ENCODE assay signal across 8 mouse cellular contexts in genomic region chr2:119758101-119758843, GRCm38 (mm10). TPM values are rescaled to one million over a fixed set of nuclear protein-coding genes. Genes with fewer than 3 reads are reported as not detected.
DNase-seq lines count a peak whose midpoint lies in the region; ATAC-seq and TF ChIP-seq lines count a peak whose summit lies in the region.

No protein-coding gene starts in this region.

- peak overlapping the region; percentile 64 to 65 for H3K4me3 ChIP-seq in ES-E14 (ENCODE audit: insufficient read depth in 1 of 2, low read depth in 1 of 2, low read length in 2 of 2, poor library complexity in 1 of 2, severe bottlenecking in 1 of 2)
- peak overlapping the region; percentile 76 for H3K4me3 ChIP-seq in heart, embryonic 16.5 days (ENCODE audit: low read length)
- peak overlapping the region; percentile 68 for H3K4me3 ChIP-seq in limb, embryonic 10.5 days
- H3K4me3 ChIP-seq in midbrain, embryonic 13.5 days (replicated peaks), result peak overlapping the region; percentile 68

- intact Hi-C loops in gastrocnemius, postnatal 36 days (cut with DNase I), result no loop called here

- H3K9me3 ChIP-seq in ES-E14 (ENCODE audit: control insufficient read depth, insufficient read depth, low read depth, low read length), result no peaks in the 10 kb centered on the region
- no peaks in the 10 kb centered on the region for H3K9me3 ChIP-seq in heart, embryonic 16.5 days (replicated peaks; ENCODE audit: control insufficient read depth, low read length)
- H3K9me3 ChIP-seq in limb, embryonic 10.5 days (replicated peaks), result no peaks in the 10 kb centered on the region
- H3K9me3 ChIP-seq in midbrain, embryonic 13.5 days, result no peaks in the 10 kb centered on the region

- no peak overlapping the region for H3K27ac ChIP-seq in ES-E14 (ENCODE audit: insufficient read depth, low read depth, low read length, poor library complexity, severe bottlenecking)
- H3K27ac ChIP-seq in heart, embryonic 16.5 days (ENCODE audit: low read length), result no peak overlapping the region
- peak overlapping the region; percentile 56 for H3K27ac ChIP-seq in limb, embryonic 10.5 days
- no peak overlapping the region for H3K27ac ChIP-seq in midbrain, embryonic 13.5 days

- H3K27me3 ChIP-seq in heart, embryonic 16.5 days (ENCODE audit: control insufficient read depth, insufficient read depth, low read length), result peaks cover 31% of the 10 kb centered on the region
- peaks cover 94% of the 10 kb centered on the region for H3K27me3 ChIP-seq in limb, embryonic 10.5 days (ENCODE audit: low read depth, poor library complexity, severe bottlenecking)
- H3K27me3 ChIP-seq in midbrain, embryonic 13.5 days, result peaks cover 67% of the 10 kb centered on the region

- in situ Hi-C loops in ES-E14 (cut with MboI; ENCODE audit: low sequenced_read_pairs in 2 of 2, unreplicated experiment in 2 of 2), result no loop called here

- H3K4me1 ChIP-seq in ES-E14 (ENCODE audit: control insufficient read depth in 2 of 2, insufficient read depth in 2 of 2, low read length in 2 of 2, poor library complexity in 1 of 2), result peaks cover 0 to 7% of the 10 kb centered on the region in 2 experiments; a peak in 1 of 4 replicates
- H3K4me1 ChIP-seq in heart, embryonic 16.5 days (ENCODE audit: control insufficient read depth, insufficient read depth, low read length), result peaks cover 8% of the 10 kb centered on the region
- H3K4me1 ChIP-seq in limb, embryonic 10.5 days, result peaks cover 20% of the 10 kb centered on the region
- peaks cover 16% of the 10 kb centered on the region for H3K4me1 ChIP-seq in midbrain, embryonic 13.5 days (replicated peaks)

- H3K36me3 ChIP-seq in ES-E14 (ENCODE audit: control insufficient read depth, insufficient read depth, low read length, poor library complexity, severe bottlenecking), result no peaks in the 10 kb centered on the region
- H3K36me3 ChIP-seq in heart, embryonic 16.5 days (ENCODE audit: control insufficient read depth, insufficient read depth), result no peaks in the 10 kb centered on the region
- H3K36me3 ChIP-seq in limb, embryonic 10.5 days, result peaks cover 3% of the 10 kb centered on the region; the same call in 1 of the 2 replicates
- H3K36me3 ChIP-seq in midbrain, embryonic 13.5 days, result peaks cover 1% of the 10 kb centered on the region; the same call in 1 of the 2 replicates

- peak; percentile 5 for ATAC-seq in common myeloid progenitor, adult 5-6 weeks (replicated peaks; ENCODE audit: low read depth, poor library complexity, severe bottlenecking)
- peak; percentile 34; the same call in 1 of the 2 replicates for ATAC-seq in heart, embryonic 16.5 days (replicated peaks; ENCODE audit: extremely low read depth, insufficient read depth, low FRiP score)
- ATAC-seq in midbrain, embryonic 13.5 days, result peak; percentile 73

- H3K4me2 ChIP-seq in heart, embryonic 16.5 days (ENCODE audit: low read depth, low read length), result peak overlapping the region; percentile 100
- peak overlapping the region; percentile 98 for H3K4me2 ChIP-seq in midbrain, embryonic 13.5 days (replicated peaks)

- H3K9ac ChIP-seq in ES-E14 (ENCODE audit: insufficient read depth, low read depth, low read length, poor library complexity, severe bottlenecking), result peak overlapping the region; percentile 72
- peak overlapping the region; percentile 72 for H3K9ac ChIP-seq in heart, embryonic 16.5 days (ENCODE audit: low read length)
- peak overlapping the region; percentile 73 for H3K9ac ChIP-seq in midbrain, embryonic 13.5 days (replicated peaks)

- WGBS in heart, embryonic 16.5 days, result under 1% methylated on average over 74 of the region's 77 CpGs
- WGBS in limb, embryonic 10.5 days, result under 1% methylated on average over 75 of the region's 77 CpGs
- under 1% methylated on average over 61 of the region's 77 CpGs for whole genome bisulfite sequencing in midbrain, embryonic 13.5 days

- peak; percentile 46 to 47 for DNase-seq in B cell, adult 2 months
- DNase-seq in ES-E14 (ENCODE audit: low read depth, low spot score), result no peak
- peak; percentile 69 for DNase-seq in limb, embryonic 10.5 days (ENCODE audit: low spot score)
- DNase-seq in thymus, postnatal 14 days, result peak; percentile 50
- no peak for DNase-seq in gastrocnemius, postnatal 36 days

TF ChIP-seq in ES-E14, 5 proteins besides CTCF, POLR2A, EP300 and RAD21:
- no peak for TF ChIP-seq ZNF384 (IDR thresholded peaks at IDR 0.05; ENCODE audit: low read depth, low read length)
- TF ChIP-seq ZC3H11A (IDR thresholded peaks at IDR 0.05; ENCODE audit: borderline replicate concordance, low read depth, low read length), result no peak
- TF ChIP-seq MAFK (IDR thresholded peaks at IDR 0.05; ENCODE audit: insufficient read depth, low read depth, low read length), result no peak
- no peak for TF ChIP-seq HCFC1 (IDR thresholded peaks at IDR 0.05; ENCODE audit: borderline replicate concordance, insufficient read depth, low read length)
- no peak for TF ChIP-seq CHD2 (IDR thresholded peaks at IDR 0.05; ENCODE audit: low read depth, low read length)

RNA-seq across cellular contexts. Expression of gene Ltk, which starts 2.0 kb away (rescaled TPM):
- 0.85 and 2.8 TPM in 2 replicates for total RNA-seq in ES-E14 (2012; rRNA removed)
- not detected in 2 replicates for total RNA-seq in common myeloid progenitor, adult 5-6 weeks (2017)
- polyA plus RNA-seq in heart, embryonic 16.5 days (2015; fragmentation: Nextera tagmentation; extraction: Ambion mirVana), result 0.22 TPM in 1 of 2 replicates, not detected in the other
- not detected in 2 replicates for polyA plus RNA-seq in limb, embryonic 10.5 days (2016; fragmentation: Nextera tagmentation; extraction: Ambion mirVana)
- polyA plus RNA-seq in midbrain, embryonic 13.5 days (2015; fragmentation: Nextera tagmentation; extraction: Ambion mirVana), result 0.55 and 0.65 TPM in 2 replicates
- not detected for total RNA-seq in gastrocnemius, postnatal 36 days (2021)

RNA-seq across cellular contexts. Expression of gene Itpka, which starts 16.1 kb away (rescaled TPM):
- total RNA-seq in ES-E14 (2012; rRNA removed), result 9.2 and 16.4 TPM in 2 replicates
- 0.18 TPM in 1 of 2 replicates, not detected in the other for total RNA-seq in common myeloid progenitor, adult 5-6 weeks (2017)
- 1.7 and 2.7 TPM in 2 replicates for polyA plus RNA-seq in heart, embryonic 16.5 days (2015; fragmentation: Nextera tagmentation; extraction: Ambion mirVana)
- polyA plus RNA-seq in limb, embryonic 10.5 days (2016; fragmentation: Nextera tagmentation; extraction: Ambion mirVana), result 0.55 and 0.65 TPM in 2 replicates
- 0.52 TPM in 1 of 2 replicates, not detected in the other for polyA plus RNA-seq in midbrain, embryonic 13.5 days (2015; fragmentation: Nextera tagmentation; extraction: Ambion mirVana)
- total RNA-seq in gastrocnemius, postnatal 36 days (2021), result not detected

RNA-seq across cellular contexts. Expression of gene Rpap1, which starts 29.1 kb away (rescaled TPM):
- total RNA-seq in ES-E14 (2012; rRNA removed), result 46.6 and 81.9 TPM in 2 replicates
- total RNA-seq in common myeloid progenitor, adult 5-6 weeks (2017), result 9.1 and 11.2 TPM in 2 replicates
- 17.2 and 18.3 TPM in 2 replicates for polyA plus RNA-seq in heart, embryonic 16.5 days (2015; fragmentation: Nextera tagmentation; extraction: Ambion mirVana)
- 42.0 and 46.3 TPM in 2 replicates for polyA plus RNA-seq in limb, embryonic 10.5 days (2016; fragmentation: Nextera tagmentation; extraction: Ambion mirVana)
- polyA plus RNA-seq in midbrain, embryonic 13.5 days (2015; fragmentation: Nextera tagmentation; extraction: Ambion mirVana), result 25.1 and 26.8 TPM in 2 replicates
- total RNA-seq in gastrocnemius, postnatal 36 days (2021), result 10 to 100 TPM; 14.3 to 14.7 TPM

RNA-seq across cellular contexts. Expression of gene Tyro3, which starts 39.3 kb away (rescaled TPM):
- total RNA-seq in ES-E14 (2012; rRNA removed), result 66.2 and 127 TPM in 2 replicates
- total RNA-seq in common myeloid progenitor, adult 5-6 weeks (2017), result 1.1 TPM in 1 of 2 replicates, not detected in the other
- 5.1 and 8.0 TPM in 2 replicates for polyA plus RNA-seq in heart, embryonic 16.5 days (2015; fragmentation: Nextera tagmentation; extraction: Ambion mirVana)
- polyA plus RNA-seq in limb, embryonic 10.5 days (2016; fragmentation: Nextera tagmentation; extraction: Ambion mirVana), result 22.7 and 30.0 TPM in 2 replicates
- 15.7 and 16.1 TPM in 2 replicates for polyA plus RNA-seq in midbrain, embryonic 13.5 days (2015; fragmentation: Nextera tagmentation; extraction: Ambion mirVana)
- under 1 TPM; 0.57 to 0.74 TPM for total RNA-seq in gastrocnemius, postnatal 36 days (2021)

Comparison
In these comparisons a context has a peak if more than half of its experiments do, and no peak if none do; other contexts are left out.
1. DNase-seq: peak in B cell, adult 2 months (2 of 2), limb, embryonic 10.5 days (single experiment) and thymus, postnatal 14 days (single experiment); none in ES-E14 (single experiment) and gastrocnemius, postnatal 36 days (0 of 2).
2. ATAC-seq: peak in every context shown above with its lines; median percentile 73 in midbrain, embryonic 13.5 days; 34 in heart, embryonic 16.5 days; 5 in common myeloid progenitor, adult 5-6 weeks.
3. Peak in every context shown above with its lines, with median percentiles within 50 percentile points of each other: H3K4me3 ChIP-seq and H3K9ac ChIP-seq.